Mouse (Mus musculus): ENCODE results near the gene Eng.

Eng gene

GRCm38 (mm10) chr2:32681754-32682153 lies 35.4 kb downstream of the Eng start:
- no peak for DNase-seq (ENCODE audit: low spot score)

GRCm38 (mm10) chr2:32682721-32683417 lies 36.5 kb downstream of the Eng start:
- DNase-seq (ENCODE audit: low spot score), result no peak

- DNase-seq (ENCODE audit: low spot score), result no peak
These were observed 37.3 kb downstream of the Eng start for GRCm38 (mm10) chr2:32683701-32684100.

- no peak for DNase-seq (ENCODE audit: low spot score)
These were observed 38.5 kb downstream of the Eng start for GRCm38 (mm10) chr2:32684681-32685428.

- no peak for DNase-seq (ENCODE audit: low spot score)
These were observed 39.4 kb downstream of the Eng start for GRCm38 (mm10) chr2:32685807-32686206.

GRCm38 (mm10) chr2:32686640-32687039 lies 40.2 kb downstream of the Eng start:
- peak; percentile 47 for DNase-seq (ENCODE audit: low spot score)

GRCm38 (mm10) chr2:32687562-32687961 lies 41.2 kb downstream of the Eng start:
- DNase-seq (ENCODE audit: low spot score), result no peak

- peak; percentile 95 for DNase-seq (ENCODE audit: low spot score)
These were observed 43.0 kb downstream of the Eng start for GRCm38 (mm10) chr2:32689420-32689819.

GRCm38 (mm10) chr2:32691041-32691440 lies 44.6 kb downstream of the Eng start:
- no peak for DNase-seq (ENCODE audit: low spot score)

- no peak for DNase-seq (ENCODE audit: low spot score)
These were observed 46.1 kb downstream of the Eng start for GRCm38 (mm10) chr2:32692496-32692895.

- no peak for DNase-seq (ENCODE audit: low spot score)
These were observed 46.9 kb downstream of the Eng start for GRCm38 (mm10) chr2:32693282-32693681.

GRCm38 (mm10) chr2:32693823-32694411 lies 47.5 kb downstream of the Eng start:
- DNase-seq (ENCODE audit: low spot score), result peak; percentile 97

- DNase-seq (ENCODE audit: low spot score), result no peak
These were observed 48.3 kb downstream of the Eng start for GRCm38 (mm10) chr2:32694691-32695090.

- DNase-seq (ENCODE audit: low spot score), result no peak
These were observed 53.3 kb downstream of the Eng start for GRCm38 (mm10) chr2:32699680-32700079.

GRCm38 (mm10) chr2:32700966-32701743 lies 54.8 kb downstream of the Eng start:
- no peak for DNase-seq (ENCODE audit: low spot score)

- DNase-seq (ENCODE audit: low spot score), result no peak
These were observed 56.7 kb downstream of the Eng start for GRCm38 (mm10) chr2:32703046-32703445.

GRCm38 (mm10) chr2:32704021-32704421 lies 57.6 kb downstream of the Eng start, which contains the start of gene Fpgs:
Gene Fpgs, minus strand, starts transcription at chr2:32704145.
- DNase-seq (ENCODE audit: low spot score), result no peak

GRCm38 (mm10) chr2:32705018-32705417 lies 58.6 kb downstream of the Eng start:
- DNase-seq (ENCODE audit: low spot score), result no peak

GRCm38 (mm10) chr2:32706971-32707370 lies 60.6 kb downstream of the Eng start:
- DNase-seq (ENCODE audit: low spot score), result no peak

- peak; percentile 89 for DNase-seq (ENCODE audit: low spot score)
These were observed 62.2 kb downstream of the Eng start for GRCm38 (mm10) chr2:32708643-32709042.

- no peak for DNase-seq (ENCODE audit: low spot score)
These were observed 63.2 kb downstream of the Eng start for GRCm38 (mm10) chr2:32709521-32710137.

- no peak for DNase-seq (ENCODE audit: low spot score)
These were observed 64.0 kb downstream of the Eng start for GRCm38 (mm10) chr2:32710425-32710824.

Data from testis, postnatal 10 days (tissue).